Mouse (Mus musculus) gastrocnemius, postnatal 25 days (tissue): ENCODE results near the gene Hs3st1. TPM values are rescaled to one million over a fixed set of nuclear protein-coding genes. Genes with fewer than 3 reads are reported as not detected.

Experiments
- DNase-seq: peaks from one replicate; pipeline ENCODE4 v3.0.0; 2022
- total RNA-seq, 2 experiments: library from RNA; stranded (reverse); gene quantifications; 1 replicate in 1 of 2; 2 replicates in 1 of 2; pipeline ENCODE4 v1.2.3; 2021

Hs3st1 gene
- total RNA-seq, 2 experiments from 2014 or later, result 1.8 to 2.8 TPM

DNA sequence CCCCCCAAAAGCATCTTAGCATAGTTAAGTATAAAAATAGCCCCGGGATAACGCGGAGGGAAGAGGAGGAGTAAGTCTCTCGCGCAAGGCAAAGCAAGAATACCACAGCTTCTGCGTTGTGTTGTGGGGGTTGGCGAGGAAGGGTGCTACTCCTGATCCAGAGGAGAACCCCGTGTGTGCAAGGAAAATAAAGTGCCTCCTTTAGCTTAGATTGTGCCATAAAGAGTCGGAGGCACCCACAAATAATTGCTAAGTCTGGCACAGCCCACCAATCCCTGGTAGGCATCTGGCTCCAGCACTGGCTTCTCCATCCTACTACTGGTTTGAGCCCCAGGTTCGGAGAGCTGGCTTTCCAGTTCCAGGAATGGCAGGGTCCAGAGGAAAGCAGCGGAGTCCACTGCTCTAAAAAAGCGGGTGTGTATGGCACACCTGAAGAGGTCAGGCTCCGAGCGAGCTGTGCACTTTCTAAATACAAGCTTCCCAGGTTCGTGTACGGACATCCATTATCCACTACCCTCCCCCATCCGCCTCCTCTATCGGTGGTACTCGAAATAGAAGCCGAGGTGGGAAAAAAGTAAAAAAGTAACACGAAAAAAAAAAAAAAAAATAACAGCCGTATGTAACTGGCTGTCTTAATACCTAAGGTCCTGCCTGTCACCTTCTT, 111.9 kb downstream of the Hs3st1 start:
- no peak for DNase-seq

DNA sequence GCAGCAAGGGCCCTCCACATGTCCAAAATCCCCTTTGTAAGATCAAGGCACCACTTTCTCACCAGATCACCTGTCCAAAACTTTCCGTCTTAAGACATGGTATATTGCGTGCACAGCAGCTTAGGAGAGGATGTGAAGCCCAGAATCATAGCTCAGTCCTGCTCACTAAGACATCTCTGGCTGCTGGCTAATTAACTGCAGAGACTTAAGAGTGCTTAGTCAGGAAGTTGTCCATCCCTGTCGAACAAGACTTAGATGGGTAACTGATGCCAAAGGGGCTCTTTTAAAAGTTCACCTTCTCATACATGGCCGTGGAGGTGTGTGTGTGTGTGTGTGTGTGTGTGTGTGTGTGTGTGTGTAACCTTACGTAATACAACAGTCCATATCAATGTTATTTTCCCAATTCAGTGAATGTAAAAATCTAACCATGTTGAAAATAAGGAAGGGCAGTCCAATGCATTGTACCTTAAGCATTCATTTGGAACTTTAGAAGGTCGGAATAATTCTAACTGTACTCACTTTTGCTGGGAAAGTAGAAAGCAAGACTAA, 113.0 kb downstream of the Hs3st1 start:
- no peak for DNase-seq

DNA sequence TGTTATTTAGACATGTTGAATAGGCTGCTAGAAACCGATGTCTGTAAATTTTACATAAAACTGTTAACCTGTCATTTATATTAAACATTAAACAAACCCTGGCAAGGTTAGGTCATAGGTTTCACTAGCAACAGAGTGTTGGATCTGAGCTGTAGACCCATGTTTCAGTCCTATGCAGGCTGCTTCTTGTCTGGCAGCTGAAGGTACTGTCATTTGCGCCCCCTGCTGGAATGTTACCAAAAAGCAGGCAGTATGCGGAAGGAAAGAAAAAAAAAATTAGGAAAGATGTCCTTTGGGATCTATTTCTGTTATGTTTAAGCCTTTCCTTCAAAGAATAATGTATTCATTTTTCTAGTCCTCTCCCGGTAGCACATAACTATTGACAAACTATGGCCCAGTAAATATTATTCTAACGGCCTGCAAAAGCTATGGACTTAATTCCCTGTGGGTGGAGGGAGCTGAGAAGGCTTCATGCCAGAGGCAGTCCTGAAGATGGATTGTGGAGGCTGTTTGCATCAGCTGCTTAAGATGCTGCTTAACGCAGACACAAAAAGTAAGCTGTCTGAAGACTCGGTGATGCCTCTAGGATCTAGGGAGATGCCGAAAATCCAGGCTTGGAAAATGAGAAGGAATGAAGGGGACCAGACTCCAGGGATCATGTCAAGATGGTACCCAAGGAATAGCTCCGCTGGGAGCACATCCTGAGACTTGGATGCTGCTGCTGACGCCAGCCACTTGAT, 115.7 kb downstream of the Hs3st1 start:
- no peak for DNase-seq

DNA sequence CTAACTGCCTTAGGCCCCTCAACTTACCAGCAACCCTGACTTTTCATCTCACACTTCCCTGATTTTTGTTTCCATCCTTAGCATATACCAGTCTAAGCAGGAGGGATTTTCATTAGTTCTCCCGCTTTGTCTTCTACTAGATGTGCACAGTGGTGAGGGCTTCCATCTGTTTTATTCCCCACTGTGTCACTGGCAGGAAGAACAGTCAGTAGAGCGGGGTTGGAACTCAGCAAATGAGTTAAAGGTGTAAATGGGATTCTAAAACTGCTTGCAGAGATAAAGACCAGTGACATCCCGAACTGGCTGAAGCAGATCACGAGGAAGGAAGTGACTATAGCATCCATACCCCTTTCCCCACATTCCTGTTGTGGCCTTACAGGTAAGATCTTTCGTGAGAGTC, 116.3 kb downstream of the Hs3st1 start:
- no peak for DNase-seq

DNA sequence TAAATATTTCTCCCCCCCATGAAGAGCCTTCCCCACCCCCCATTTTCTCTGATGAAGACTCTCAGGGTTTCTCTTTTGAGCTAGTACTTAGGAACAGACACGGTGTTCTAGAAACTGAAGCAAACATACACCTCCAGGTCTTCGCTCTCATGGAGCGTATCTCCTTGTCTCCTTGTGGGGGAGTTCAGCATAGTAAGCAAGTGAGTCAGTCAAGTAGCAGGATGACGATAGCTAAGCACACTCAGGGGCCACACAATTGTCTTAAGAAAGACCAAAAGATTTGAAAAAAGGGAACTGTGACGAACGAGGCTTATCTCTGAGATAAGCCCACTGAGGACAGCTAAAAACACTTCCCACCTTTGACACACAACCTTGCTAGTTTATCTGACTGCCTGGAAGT, 117.4 kb downstream of the Hs3st1 start:
- no peak for DNase-seq

DNA sequence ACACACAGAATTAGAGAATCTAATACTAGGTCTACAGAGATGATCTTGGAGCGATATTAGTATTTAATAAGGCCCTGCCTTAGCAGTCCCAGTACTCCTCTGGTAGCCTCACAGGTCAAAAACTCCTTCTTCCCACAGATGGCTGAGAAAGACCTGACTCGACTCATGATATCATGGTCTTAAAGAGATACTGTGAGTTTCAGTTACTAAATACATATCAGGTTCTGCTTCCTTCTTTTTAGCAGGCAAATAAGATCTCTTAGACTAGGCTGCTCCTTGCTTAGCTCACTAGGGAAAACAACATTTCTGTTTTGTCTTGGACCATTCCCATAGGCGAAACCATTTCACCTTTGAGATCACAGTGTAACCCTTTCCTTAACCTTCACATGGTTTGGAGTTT, 119.2 kb downstream of the Hs3st1 start:
- DNase-seq, result no peak

DNA sequence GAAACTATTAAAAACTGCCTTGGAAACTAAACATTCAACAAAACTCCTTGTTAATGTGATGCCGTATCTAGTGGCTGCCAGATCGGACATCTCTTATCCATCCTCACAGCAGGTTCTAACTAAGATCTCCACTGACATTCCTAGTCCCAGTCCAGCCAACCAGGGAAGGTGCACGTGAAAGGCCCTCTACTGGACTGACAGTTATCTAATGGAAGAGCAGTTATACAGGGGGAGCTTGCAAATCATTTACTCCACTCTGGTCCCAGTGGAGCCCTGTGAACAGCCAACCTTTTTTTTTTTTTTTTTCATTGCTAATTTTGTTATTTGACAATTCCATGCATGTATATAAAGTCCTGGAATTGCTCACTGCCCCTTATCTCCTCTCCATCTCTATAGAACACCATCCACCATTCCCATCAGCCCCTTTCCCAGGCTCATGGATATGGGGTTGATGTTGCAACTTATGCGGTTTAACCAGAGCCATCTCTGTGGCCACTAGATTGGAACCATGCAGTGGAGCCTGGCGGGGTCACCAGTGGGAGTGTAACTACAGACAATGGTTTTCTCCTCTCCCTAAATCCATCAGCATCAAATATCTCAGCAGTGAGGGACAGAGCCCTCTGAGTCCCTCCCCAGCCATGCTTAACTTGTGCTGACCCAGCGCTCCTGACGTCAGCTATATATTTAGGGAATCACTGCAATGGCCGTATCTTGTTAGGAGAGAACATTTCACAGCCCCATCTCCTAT, 120.8 kb downstream of the Hs3st1 start:
- no peak for DNase-seq

DNA sequence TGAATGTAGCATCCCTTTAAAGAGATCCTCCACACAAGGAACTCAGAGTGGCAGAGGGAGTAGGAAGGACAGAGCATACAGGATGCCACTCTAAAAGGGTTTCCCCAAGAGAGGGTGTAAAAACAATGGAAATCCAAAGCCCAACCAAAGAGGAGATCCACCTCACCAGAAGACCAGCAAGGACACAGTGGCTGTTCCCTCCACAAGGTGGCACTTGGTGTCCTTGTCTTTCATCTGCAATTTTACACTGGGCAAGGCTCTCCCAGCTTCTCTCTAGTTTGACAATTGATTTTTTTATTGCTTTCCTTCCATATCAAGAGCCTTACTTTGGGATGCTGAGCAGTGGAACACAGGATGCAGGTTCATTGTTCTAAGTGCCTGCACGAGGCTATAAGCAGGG, 122.1 kb downstream of the Hs3st1 start:
- no peak for DNase-seq

DNA sequence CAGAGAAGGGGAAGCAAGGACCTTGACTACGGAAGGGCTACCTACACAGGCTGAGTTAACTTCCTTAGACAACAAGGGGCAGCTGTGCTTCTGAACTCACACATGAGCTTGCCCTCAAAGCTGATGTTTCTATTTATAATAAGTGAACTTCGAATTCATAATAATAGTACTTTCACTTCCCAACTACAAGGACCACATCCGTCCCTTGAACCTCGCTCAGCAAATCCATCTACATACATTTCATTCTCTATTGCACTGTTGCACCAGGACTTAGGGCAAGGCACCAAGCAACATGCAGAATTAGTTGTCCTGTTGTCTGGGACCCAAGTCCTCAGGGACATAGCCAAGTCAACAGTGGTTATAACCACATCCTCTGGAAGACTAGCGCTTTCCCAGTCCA, 124.4 kb downstream of the Hs3st1 start:
- DNase-seq, result no peak

DNA sequence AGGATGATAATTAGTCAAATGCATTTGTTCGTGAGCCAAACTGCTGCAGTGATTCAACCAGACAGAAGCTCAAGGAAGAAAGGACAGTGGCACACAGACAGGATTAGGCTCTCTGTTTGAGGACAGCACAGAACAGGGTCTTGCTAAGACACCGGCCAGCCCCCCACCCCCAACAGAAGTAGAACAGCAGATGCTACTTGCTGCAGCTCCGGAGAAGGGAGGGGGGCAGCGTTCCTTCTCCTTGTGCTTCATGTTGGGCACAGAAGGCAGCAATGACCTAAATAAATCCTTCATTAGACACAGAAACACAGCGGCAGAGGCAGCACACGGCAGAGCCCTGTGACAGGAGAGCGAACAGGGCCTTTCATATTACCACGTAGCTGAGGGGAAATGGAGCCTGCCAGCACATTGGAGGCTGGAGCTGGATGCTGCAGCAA, 130.2 kb downstream of the Hs3st1 start:
- DNase-seq, result no peak

DNA sequence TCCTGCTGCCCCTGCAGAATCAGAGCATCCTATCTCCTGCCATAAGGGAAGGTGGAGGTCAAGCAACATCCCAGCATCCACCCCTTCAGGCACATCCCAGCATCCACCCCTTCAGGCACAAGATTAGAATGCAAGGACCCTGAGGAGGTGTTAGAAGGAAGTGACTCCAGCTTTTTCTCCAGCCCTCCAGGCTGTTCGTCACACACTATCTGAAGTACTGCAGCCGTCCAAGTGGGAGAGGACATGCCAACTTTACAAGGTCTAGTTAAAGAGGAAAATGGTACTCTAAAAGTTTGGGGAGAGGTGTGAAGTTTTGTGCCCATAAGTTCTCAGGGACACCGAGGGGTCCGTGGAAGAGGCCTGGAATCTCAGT, 131.1 kb downstream of the Hs3st1 start:
- no peak for DNase-seq

DNA sequence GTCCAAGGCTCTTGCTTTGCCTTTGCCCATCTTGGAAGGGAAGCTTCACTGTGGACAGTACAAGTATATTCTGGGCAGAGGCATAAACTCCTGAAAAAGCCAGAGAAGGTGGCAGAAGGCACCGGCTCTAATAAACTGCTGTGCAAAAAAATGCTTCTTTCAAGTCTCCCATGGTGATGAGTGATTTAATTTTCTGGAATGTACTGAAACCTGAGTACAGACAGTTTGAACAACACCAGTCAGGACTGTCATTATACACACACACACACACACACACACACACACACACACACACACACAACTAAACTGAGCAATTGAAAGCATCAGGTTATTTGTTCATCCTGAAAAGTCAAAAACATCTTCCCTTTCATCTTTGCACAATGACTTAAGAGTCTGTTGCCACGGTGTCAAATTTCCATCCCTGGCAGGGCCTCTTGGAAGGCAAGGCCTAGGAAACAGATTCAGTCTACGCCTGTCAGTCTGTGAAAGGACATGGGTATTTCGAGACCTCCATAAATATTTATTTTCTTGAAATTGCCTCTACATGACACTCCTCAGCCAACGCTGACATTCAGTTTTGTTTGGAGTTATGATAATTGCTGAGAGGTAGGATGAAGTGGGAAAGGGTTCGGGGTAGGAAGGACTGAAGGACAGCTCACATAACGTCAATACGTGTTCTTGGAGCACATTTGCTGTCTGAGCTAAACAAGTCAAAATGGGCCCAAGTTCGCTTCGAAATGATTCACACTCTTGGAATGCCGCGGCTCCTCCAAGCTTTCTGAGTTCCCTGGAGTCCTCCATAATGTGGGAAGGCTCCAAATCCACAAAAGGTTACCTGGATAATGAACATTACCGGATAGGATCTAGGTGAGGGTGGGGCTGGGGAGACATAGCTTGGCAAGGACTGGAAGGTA, 131.7 kb downstream of the Hs3st1 start:
- DNase-seq, result no peak

DNA sequence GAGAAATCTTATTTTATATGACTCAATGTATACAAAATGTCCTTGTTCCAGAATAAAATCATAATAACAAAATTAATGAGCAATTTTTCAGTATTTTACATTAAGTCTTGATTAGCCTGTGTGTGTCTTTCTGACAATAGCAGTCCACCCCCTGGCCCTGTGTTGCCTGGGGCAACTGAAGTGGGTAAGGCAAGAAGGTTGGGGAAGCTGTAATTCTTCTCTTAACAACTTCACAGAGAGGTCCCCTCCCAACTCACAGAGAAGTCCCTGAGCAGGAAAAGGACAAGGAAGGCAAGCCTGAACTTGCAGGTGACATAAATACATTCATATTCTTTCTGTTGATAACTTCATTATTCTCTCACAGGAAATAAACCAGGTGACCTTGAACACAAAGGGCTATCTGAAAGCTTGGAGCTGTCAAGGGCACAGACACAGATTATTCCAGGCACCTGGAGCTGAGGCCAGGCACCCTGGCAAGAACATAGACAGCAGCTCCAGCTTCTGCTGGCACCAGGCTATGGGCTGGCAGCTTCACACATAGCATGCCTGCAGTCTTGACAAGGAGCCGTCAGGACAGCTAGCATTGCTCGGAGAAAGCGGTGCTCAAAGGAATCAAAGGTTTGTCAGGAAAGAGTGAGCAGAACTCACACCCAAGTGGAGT, 134.9 kb downstream of the Hs3st1 start:
- peak; percentile 29 for DNase-seq

DNA sequence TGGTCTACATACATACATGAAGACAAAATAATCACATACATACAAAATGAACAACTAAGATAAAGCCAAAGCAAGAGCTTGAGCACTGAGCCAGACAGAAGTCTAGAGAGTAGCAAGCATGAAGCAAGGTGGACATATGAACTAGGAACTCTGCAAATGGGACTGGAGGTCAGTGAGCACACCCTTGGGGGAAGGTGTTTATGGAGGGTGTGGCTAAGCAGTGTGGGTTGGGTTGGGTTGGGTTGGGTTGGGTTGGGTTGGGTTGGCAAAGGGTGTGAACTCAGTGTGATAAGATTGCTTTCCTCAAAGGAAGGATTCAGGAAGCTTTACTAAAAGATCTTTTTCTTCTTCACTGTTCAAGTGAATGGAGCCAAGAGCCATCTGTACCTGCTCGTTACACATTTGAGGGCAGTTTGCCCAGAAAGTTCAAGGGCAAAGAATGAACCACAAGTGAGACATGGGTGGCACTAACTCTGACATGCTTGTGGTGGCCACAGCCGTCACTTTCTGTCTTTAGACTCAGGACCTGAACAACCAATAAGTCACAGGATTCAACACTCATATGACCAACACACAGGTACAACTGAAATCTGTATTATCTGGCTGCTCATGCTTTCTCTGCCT, 137.8 kb downstream of the Hs3st1 start:
- DNase-seq, result no peak

DNA sequence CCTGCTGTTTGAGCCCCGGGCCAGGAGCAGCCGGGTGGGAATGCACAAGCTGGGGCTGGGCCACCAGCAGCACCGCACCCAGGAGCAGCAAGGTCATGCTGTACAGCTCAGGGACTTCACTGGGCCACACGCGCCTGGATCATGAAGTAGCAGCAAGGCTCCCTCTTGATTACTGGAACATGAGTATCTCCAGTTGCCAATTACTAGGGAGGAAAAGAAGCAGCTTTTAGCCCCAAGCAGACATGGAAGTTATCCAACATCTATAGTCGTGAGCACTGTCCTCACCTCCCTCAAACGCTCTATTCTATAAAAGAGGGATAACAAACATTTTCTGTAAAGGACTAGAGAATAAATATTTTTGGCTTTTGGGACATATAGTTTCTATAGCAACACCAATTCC, 140.1 kb downstream of the Hs3st1 start:
- no peak for DNase-seq

DNA sequence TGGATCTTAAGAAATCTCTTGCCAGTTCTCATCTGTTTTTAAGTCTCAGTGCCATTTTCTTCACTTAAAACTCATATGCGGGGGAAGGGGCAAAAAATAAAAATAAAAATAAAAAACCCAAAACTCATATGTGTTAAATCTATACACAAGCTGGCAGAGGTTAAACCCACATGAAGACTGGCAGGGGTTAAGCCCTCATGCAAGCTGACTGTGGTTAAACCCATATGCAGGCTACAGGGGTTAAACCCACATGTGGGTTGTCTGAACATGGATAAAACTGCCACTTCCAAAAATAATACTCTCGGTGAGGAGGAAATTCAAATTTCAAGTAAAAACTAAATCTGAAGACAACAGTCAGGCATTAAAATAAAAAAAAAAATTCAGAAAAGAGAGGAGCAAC, 141.7 kb downstream of the Hs3st1 start:
- DNase-seq, result no peak

DNA sequence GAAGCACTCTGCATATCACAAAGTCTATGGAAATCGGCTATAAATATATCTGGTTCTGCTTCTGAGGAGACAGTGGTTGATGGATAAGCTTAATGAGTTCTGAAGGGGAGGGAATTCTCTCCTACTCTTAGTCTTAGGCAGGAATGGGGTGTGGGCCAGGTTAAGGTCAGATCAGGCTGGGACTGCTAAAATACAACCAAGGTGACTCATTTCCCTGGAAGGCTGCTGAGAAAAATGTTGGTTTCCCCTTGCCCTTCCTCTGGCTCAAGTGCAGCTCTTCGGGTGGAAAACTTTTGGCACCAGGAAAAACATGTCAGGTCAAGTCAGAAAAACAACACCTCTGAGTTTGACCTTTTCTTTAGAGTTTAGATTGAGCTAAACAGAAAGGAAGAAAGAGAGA, 143.0 kb downstream of the Hs3st1 start:
- no peak for DNase-seq

DNA sequence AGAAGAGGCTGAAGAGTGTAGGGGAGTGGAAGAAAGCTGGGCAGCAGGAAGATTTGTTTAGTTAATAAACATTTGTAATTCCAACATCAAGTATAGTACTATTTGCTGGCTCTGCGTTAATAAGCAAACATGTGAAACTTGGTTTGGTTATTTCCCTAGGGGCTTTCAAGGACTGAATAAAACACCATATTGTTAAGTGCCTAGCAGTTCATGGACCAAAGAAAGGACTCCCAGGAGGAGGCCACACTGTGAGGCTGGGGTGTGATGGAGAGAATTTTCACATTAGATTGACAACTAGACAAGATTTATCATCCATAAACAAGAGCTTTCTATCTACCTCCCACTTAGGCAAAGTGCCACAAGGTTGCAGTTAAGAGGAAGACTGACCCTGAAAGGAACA, 147.0 kb downstream of the Hs3st1 start:
- DNase-seq, result no peak

DNA sequence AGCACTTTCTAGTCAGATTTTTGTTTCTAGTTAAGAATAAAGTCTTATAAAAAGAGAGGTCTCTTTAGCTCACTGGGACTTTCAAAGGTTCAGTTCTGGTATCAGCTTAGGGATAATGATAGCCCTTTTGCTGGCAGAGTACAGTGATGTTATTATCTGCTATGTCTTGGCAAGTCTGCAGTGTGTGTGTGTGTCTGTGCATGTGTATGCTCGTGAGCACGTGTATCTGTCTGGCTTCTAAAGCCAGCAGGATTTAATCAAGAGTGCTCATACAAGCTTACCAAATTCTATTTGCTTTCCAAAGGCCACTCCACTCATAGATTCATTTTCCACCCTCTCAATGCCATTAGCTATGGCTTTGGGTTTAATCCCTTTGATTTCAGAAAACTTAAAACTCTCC, 160.5 kb downstream of the Hs3st1 start:
- no peak for DNase-seq
